Mouse (Mus musculus) retina, postnatal 7 days (tissue): ENCODE data around the gene AI467606.

Experiments
- DNase-seq: peaks from one replicate; pipeline ENCODE4 v3.0.0-alpha.2; 2012; ENCODE audit warnings: low read depth, low spot score

AI467606 gene

DNA sequence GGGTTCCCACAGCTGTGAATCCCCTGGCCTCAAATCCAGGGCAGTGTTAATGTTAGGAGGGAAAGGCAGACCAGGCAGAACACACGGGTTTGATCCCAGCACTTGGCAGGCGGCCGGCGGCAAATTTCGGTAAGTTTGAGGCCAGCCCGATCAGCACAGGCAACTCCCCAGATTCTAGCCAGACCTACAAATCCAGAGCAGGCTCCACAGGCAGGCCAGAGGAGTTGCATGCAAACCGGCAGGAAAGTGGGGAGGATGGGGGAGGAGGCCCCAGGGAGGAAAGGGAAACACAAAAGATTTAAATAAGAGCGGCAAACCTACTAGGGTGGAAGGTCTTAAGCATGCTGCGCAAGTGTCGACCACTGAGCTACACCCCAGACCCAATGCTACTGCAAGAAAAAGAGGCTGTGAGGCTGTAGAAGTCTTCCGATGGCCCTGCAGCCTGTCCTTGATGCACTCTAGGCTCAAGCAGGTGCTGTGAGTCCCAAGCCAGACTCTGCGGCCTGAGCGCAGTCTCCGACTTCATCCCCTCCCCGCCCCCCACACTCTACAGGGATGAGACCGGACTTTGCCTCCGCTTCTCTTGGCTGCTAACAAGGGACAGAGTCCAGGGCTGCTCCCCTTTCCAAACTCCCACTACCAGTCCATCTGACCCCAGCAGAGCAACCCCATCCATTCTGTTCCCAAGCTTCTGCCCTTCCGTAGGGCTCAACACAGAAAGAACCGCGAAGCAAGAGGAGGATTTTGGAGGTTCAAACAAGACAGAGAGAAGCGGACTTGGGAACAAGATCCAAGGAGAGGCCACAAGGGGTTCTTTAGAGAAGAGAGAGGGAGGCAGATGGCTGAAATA, 30.1 kb downstream of the AI467606 start:
- DNase-seq = no peak

DNA sequence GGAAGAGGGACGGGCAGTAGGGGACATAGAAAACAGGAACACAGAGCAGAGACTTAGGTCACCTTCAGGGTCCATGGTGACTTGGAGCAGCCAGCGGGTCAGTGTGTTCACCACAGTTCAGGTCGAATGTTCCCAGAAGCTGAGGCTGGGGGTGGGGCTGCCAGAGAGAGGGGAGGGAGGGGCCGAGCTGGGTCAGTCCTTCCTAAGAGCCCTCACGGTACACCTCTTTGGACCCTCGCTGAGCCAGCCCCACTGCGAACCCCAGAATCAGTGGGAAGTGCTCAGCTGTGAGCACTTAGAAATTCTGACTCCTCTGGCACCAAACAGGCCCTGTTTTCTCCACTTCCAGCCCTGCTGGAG, 30.7 kb downstream of the AI467606 start, which contains the start of gene Qprt:
Qprt (minus strand) TSS at position 316 of the 360 bp plus-strand sequence.
- DNase-seq = no peak

DNA sequence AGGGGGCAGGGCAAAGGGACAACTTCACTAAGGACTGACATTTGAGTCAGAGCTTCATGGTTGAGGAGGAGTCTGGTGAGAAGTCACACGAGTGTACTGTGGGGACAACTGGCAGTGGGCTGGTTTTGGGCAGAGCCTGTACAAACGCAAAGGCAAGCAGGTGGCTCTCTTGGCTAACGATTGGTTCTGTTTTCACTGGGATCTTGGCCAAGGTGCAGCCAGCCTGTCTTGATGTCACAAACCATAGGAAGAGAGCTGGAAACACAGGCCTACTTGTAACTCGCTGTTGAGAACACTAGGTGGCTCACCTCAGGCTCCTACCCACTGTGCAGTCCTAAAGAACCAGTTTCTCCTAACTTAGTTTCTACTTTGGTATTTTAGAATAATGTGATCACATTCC, 38.5 kb downstream of the AI467606 start:
- no peak for DNase-seq

DNA sequence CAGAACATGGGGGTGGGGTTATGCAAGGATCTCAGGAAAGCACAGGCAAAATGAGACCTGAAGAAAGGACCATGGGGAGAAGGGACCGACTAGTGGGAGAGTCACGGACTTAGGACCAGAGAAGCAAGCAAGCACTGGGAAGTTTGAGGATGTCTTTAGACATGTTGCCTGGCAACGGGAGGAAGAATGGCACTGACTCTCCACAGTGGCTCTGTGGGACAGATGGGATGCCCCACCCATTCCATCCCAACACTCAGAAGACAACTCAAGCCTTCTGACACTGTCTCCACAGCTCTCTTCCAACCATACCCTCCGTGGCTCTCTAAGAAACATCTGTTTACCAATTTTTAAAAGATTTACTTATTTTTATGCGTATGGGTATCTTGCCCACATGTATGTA, 42.0 kb downstream of the AI467606 start:
- DNase-seq = no peak

DNA sequence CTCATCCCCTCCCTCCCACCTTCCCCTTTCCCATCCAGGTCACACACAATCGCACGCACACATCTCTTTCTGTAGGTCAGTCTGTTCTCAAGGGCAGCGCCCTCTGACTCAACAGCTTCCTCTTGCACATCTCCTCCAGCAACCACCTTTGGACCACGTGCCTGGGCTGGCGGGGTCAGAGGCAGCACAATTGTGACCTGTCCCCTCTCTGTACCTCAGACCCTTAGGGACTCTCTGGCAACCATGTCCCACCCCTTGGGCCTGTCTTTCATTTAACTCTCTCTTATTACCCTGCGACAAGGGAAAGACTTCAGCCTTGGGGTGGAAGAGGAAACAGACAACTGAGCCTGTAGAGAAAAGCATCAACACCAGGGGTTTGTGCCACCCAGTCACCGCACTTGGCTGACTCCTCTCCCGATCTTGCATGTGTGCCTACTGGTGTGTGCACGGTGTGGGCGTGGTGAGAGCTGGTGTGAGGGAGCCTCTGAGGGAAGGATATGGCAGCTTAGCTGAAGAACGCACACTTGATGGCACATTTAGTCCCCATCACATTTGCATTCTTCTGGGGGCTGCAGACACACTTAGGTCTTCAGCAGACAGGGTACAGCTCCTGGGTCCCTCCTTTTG, 43.8 kb downstream of the AI467606 start:
- no peak for DNase-seq

DNA sequence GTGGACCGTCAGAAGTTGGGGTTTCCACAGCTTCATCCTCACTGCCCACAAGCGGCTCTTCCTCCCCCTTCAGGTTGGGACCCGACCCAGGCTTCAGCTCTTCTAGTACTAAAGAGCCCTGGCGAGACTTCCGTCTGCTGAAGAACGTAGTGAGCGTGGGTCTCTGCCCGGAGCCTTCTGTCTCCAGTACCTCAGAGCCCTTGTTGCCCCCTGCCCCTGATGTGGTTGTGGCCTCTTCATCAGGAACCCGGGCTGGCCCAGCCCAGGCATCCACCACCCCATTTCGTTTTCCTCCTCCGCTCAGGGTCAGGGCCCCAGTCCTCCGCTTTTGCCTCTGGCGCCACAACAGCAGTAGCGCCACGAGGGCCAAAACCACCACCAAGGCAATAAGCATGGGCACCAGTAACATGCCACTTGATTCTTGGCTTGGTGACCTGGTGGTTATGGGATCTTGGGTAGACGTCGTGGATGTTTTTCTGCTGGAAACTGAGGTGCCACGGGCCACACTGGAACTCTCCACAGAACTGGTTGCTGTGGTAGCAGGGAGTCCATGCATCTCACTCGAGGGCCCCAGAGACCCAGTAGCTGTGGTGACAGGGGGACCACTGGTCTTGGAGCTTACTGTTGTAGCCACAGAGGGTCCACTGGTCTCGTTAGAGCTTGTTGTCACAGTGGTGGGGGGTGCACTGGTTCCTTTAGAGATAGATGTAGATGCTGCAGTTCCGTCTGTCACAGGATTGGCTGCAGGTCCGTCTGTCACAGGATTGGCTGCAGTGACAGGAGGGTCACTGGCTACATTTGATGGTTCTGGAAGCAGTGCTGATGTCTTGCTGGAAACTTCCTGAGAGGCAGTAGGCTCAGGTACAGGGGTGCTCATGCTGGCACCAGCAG, 45.3 kb downstream of the AI467606 start:
- DNase-seq = no peak

DNA sequence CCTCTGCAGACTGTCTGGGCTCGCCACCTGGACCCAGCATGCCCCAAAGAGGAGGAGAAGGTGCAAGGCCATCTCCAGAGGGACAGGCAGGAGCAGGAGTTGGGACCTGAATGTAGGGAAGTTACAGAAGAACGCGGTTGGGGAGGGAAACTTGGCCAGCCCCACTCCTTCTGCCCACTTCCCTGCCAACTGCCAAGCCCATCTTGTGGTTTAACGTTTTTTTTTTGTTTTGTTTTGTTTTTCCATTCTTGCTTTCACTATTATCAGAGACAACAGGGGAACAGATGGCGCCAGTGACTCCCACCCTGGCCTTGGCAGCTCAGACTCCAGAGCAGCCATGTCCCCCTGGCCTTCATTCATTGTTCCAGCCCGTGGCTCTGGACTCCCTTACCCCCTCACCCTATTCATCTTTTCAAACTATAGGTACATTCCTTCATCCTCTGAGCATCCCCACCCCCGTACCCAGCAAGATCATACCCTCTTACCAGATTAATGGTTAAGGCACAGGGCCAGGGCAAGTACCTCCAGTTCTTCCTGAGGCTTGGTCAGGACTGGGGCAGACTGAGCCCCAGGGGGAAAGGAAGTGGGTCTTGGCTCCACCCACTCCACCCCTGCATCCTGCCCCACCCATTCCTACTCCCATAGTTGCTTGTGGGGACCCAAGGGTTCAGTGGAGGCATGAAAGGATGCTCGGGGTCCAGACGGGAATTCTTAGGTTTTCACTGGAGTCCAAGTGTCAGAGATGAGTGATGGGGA, 46.3 kb downstream of the AI467606 start, which contains the start of gene Spn:
Spn (minus strand) TSS at position 562 of the 756 bp plus-strand sequence.
- DNase-seq = no peak

DNA sequence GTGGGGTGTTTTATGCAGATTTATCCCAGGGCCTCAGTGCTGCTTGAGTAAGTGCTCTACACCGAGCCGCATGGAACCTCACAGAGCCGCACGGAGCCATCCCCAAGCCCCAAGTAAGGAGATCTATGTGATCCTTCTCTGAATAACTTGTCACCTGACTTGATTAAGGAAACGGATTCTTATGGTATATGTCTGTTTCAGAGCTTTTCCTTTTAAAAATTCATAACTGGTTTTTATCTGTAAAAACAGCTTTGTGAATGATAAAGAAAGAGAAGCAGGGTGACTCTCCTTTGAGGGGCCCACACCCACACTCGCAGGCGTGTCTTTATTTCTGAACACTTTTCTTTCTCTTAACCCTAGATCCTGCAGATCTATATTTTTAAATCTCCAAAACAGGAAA, 47.9 kb downstream of the AI467606 start:
- DNase-seq = no peak

DNA sequence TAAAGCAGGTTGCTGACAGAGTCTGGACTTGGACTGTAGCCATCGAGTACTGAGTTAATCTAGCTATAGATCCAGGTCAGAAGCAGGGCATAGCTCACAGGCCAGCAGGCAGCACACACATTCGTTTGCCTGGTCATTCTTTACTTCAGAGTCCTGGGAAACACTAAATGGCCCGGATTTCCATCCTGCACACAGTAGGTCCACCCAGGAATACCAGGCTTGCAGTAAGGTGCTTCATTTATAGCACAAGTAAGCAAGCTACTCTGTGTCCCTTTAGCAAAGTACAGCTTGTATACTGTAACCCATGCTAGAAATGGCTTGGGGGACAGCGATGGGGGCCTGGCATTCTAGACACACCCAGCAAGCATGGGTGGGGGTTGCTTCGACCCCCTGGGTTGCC, 48.4 kb downstream of the AI467606 start:
- no peak for DNase-seq

DNA sequence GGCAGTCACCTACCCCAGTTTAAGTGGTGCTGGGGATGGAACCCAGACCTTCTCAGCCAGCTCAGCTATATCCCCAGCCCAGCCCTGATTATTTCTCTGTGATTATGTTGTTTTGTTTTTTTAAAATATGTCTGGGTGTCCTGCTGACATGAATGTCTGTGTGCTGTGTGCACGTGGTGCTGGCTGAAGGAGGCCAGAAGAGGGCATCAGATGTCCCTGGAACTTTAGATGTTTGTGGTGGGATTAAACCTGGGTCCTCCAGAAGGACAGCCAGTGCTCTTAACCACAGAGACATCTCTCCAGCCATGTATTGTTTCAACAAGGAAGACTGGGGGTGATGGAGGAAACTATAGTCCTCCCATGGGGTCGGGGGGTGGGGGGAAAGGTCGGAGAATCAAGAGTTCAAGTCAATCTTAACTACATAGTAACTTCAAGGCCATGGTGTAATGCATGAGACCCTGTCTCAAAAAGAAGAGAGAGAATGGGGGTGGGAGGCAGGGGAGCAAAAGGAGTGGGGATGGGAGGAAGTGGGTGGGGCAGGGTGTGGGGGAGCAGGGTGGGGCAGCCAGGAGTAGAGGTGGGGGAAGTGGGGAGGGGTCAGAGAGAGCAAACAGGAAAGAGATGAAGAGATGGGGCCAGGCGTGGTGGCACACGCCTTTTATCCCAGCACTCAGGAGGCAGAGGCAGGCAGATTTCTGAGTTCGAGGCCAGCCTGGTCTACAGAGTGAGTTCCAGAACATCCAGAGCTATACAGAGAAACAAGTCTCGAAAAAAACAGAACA, 49.7 kb downstream of the AI467606 start:
- DNase-seq = no peak

DNA sequence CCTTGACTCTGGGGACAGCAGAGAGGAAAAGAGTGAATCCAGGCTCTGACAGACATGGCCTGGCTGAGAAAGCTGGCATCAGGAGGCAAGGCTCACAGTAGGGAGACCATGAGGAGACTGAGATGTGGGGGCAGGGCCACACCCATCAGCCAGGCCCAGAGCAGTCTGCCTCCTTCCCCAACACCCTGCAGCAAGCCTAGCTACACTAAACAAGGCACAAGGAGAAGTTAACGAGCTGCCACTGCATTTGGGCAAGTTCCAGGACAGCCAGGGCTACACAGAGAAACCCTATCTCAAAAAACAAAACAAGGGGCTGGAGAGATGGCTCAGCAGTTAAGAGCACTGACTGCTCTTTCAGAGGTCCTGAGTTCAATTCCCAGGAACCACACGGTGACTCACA, 51.1 kb downstream of the AI467606 start:
- no peak for DNase-seq

DNA sequence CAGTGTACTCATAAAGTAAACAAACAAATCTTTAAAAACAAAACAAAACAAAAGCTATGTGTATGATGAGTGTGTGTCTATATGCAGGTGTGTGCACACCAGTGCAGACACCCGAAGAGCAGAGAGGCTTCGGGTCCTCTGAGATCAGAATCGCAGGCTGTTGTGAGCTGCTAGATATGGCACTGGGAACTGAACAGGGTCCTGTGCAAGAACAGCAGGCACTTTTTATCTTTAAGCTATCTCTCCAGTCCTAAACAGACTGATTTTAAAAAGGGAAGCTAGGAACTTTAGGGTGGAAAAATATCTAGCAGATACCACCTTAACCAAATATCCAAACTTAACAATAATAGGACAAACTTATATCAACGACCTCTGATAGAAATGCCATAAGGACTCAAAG, 51.5 kb downstream of the AI467606 start:
- no peak for DNase-seq
